Mouse (Mus musculus) embryonic fibroblast, embryonic 13.5 days (primary cell): ENCODE measurements around the gene Crocc. TPM values are rescaled to one million over a fixed set of nuclear protein-coding genes. Genes with fewer than 3 reads are reported as not detected.

Source experiments
- H3K27ac ChIP-seq: 2 replicates; pipeline ENCODE4 v1.5.1; 2012; ENCODE audit warnings: low read length, control low read depth, inconsistent platforms; ENCODE audit not compliant: insufficient read depth
- H3K4me1 ChIP-seq: 2 replicates; pipeline ENCODE4 v1.6.1; 2011; ENCODE audit warnings: low read length; ENCODE audit not compliant: control insufficient read depth, insufficient read depth
- H3K4me3 ChIP-seq: 2 replicates; pipeline ENCODE4 v1.5.1; 2011; ENCODE audit warnings: mild to moderate bottlenecking, control low read depth, low read length; ENCODE audit not compliant: insufficient read depth
- CTCF ChIP-seq: IDR thresholded peaks from 2 replicates; pipeline ENCODE4 v1.5.1; 2011; ENCODE audit warnings: mild to moderate bottlenecking, control low read depth, low read length, moderate library complexity, borderline replicate concordance; ENCODE audit not compliant: insufficient read depth
- POLR2A ChIP-seq: IDR thresholded peaks from 2 replicates; pipeline ENCODE4 v1.6.1; 2011; ENCODE audit warnings: low read depth, mild to moderate bottlenecking, control low read depth, low read length, moderate library complexity
- polyA plus RNA-seq: library from polyadenylated mRNA; stranded (reverse); fragments of >200 nt; gene quantifications from 2 replicates; pipeline ENCODE4 v1.2.4, GENCODE M21; 2011; ENCODE audit warnings: low read depth; ENCODE audit not compliant: missing spikeins, insufficient read length

The Crocc gene
- polyA plus RNA-seq, 1 experiment = 12.5 TPM

DNA sequence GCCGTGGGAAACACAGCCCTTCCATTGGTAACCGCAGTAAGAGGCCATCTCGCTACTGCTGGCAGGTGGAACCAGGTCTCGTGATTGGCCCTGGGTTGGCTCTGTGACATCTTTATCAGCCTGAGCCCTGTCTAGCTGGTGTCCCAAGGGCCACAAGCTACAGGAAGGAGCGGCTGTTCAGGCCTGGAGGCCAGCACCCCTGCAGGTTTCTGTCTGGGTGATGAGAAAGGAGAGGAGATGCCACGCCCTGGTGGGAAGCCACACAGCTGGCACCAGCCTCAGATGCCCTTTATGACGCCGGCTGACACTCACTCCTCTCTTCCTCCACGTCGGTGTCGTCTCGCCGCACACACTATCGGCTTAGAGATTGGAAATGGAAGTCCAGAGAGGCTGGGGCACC, 70.9 kb downstream of the Crocc start:
- H3K4me1 ChIP-seq = no peaks in the 10 kb centered on the region
- TF ChIP-seq CTCF = no peak
- TF ChIP-seq POLR2A = no peak
- no peak overlapping the region for H3K4me3 ChIP-seq
- no peak overlapping the region for H3K27ac ChIP-seq

DNA sequence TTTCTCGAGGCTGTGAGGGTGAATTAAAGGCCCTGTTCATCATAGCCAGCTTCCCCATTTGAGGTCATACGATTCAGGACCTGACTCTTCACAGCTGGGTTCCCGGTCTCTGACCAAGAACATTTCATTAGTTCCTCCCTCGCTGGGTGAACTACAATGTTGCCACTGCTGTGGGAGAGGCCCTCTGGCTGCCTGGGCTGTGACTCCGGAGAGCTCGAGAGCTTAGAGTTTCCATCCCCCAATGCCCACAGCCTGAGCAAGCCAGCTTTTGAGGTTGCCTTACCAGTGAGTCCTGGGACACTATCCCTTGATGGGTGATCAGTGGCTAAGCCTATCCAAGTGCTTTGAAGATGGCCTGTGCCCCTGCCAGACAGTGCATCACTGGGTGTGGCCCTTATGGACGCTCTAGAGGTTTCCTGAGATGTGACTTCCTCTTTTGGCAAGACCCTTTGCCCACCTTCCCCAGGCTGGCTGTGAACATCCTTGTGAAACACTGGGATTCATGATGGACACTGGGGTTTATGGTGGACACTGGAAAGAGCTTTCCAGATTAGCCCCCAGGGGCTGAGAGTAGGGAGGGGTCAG, 71.6 kb downstream of the Crocc start:
- Histone ChIP-seq H3K4me3 (no peak overlapping the region), H3K27ac (no peak overlapping the region), H3K4me1 (no peaks in the 10 kb centered on the region)
- TF ChIP-seq POLR2A = no peak
- TF ChIP-seq CTCF = no peak

GRCm38 (mm10) chr4:140987476-140987875, 72.9 kb downstream of the Crocc start:
- TF ChIP-seq CTCF (no peak), POLR2A (no peak)
- no peak overlapping the region for H3K27ac ChIP-seq

GRCm38 (mm10) chr4:140986711-140987395, 73.5 kb downstream of the Crocc start, which contains the start of gene Atp13a2:
Gene Atp13a2, plus strand, starts transcription at chr4:140986873.
- Histone ChIP-seq H3K4me1 (no peaks in the 10 kb centered on the region), H3K27ac (no peak within 1 kb of the TSS), H3K4me3 (peak within 1 kb of the TSS; percentile 86)
- TF ChIP-seq CTCF (no peak), POLR2A (peak; percentile 67)

More at GRCm38 (mm10) chr4:140987476-140987875, 72.9 kb downstream of the Crocc start:
- H3K4me1 ChIP-seq = no peaks in the 10 kb centered on the region
- H3K4me3 ChIP-seq = peak overlapping the region; percentile 86

DNA sequence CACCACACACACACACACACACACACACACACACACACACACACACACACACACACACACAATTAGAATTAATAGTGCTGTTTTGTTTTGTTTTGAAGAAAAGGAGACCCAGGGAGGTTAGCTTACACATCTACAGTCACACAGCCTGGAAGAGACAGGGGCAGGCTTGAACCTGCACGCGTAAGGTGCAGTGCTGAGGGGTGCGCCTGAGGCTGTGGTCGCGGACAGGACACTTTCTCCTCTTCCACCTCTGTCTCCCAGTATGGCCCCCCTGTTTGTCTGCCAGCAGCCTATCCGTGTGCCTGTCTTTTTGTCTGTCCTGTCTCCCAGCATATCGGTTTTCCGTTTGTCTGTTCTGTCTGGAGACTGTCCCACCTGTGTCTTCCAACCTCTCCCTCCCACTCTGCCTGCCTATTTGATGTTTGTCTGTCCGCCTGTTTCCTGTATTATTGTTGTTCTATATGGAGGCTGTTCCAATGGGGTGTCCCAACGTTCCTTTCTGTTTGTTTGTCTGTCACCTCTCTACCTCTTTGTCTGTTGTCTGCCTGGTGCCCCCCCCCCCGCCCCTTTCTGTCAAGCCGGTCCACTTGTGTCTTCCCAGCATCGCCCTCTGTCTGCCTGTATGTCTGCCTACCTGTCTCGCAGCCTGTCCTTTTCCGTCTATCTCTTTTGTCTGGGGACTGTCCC, 74.2 kb downstream of the Crocc start:
- no peak overlapping the region for H3K27ac ChIP-seq
- no peaks in the 10 kb centered on the region for H3K4me1 ChIP-seq
- TF ChIP-seq CTCF = no peak
- TF ChIP-seq POLR2A = no peak
- H3K4me3 ChIP-seq = peak overlapping the region; percentile 86

DNA sequence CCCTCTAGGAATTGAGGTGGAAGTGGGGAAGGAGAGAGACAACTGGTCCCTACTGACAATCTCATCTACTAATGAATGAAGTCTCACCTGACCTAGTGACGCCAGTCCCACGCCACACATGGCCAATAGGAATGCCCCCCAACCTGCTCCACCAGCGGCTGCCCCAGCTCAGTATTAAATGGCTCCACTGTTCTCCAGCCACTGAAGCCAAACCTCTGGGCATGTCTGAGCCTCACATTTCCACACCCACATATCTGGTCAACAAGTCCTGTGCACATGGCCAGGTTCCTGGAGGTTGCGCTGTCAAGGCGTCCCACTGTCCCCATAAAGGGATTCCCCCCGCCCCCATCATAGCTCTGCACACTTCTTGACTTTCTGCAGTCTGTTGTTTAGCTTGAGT, 75.8 kb downstream of the Crocc start:
- H3K4me1 ChIP-seq = no peaks in the 10 kb centered on the region
- no peak overlapping the region for H3K27ac ChIP-seq
- H3K4me3 ChIP-seq = no peak overlapping the region
- TF ChIP-seq POLR2A (no peak), CTCF (no peak)

DNA sequence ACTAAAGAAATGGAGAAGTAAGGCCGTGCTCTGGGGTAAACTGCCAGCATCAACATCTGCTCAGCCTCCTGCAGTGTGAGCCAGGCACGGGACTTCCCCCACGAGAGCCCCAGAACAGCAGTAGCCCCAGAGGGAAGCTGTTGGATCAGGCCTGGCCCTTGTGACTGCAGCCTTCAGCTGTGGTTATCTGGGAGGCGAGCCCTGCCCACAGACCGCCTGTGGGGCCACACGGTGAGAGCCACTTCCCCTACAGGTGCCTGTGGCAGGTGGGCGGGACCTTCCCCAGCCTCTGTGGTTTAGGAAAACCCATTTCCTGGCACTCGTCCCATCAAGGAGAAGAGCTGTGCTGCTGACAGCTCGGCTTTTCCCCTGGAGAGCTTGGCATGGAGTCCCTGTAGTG, 76.9 kb downstream of the Crocc start:
- no peaks in the 10 kb centered on the region for H3K4me1 ChIP-seq
- no peak overlapping the region for H3K4me3 ChIP-seq
- TF ChIP-seq CTCF (no peak), POLR2A (no peak)
- H3K27ac ChIP-seq = no peak overlapping the region

DNA sequence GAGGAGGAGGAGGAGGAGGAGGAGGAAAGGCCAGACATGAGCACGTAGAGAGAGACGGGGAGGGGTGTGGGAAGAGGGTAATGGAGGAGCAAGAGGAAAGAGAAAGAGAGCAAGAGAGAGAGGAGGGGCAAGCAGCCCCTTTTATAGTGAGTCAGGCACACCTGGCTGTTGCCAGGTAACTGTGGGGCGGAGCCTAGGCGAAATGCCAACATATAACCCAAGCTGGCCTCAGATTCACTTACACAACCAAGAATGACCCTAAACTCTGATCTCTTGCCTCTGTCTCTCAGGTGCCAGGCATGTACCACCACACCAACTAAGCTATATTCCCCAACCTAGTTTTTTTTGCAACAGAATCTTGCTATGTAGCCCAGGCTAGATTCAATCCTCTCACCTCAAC, 77.5 kb downstream of the Crocc start:
- no peak overlapping the region for H3K4me3 ChIP-seq
- H3K27ac ChIP-seq = no peak overlapping the region
- H3K4me1 ChIP-seq = no peaks in the 10 kb centered on the region
- TF ChIP-seq POLR2A = no peak
- TF ChIP-seq CTCF = no peak

DNA sequence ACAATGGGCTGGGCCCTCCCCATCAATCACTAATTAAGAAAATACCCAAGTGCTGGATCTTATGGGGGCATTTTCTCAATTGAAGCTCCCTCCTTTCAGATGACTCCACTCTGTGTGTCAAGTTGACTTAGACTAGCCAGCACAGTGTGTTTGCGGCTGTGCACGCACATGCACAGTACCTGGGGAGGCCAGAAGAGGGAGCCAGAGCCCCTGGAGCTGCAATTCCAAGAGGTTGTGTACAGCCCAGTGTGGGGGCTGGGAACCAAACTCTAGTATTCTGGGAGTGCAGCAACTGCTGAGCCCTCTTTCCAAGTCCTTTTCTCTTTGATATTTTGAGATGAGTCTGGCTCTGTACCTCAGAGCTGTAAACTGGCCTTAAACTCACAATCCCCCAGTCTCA, 78.7 kb downstream of the Crocc start:
- TF ChIP-seq CTCF (peak; percentile 22; the same call in 1 of the 2 replicates), POLR2A (no peak)
- H3K4me1 ChIP-seq = no peaks in the 10 kb centered on the region
- H3K27ac ChIP-seq = no peak overlapping the region
- no peak overlapping the region for H3K4me3 ChIP-seq
